Mouse (Mus musculus): ENCODE data around the gene Rab11fip4.

Gene Rab11fip4

DNA sequence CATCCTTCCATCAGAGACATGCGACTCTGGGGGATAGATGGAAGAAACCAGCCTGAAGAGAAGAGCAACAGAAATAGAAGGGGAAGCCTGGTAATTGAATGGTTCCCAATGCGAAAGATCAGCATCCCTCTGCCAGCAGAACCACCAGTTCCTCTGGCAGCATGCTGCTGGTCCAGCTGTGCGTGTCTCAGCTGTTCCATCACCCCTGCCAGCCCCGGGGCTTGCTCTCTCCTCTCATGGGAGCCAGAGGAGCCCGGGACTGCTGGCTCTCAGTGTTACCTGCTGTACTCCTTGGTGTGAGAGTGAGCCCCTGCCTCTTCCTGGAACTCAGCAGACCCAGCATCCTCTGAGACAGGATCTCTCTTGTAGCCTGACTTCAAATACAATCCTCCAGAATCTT, 24.9 kb downstream of the Rab11fip4 start:
- DNase-seq = peak; percentile 32

DNA sequence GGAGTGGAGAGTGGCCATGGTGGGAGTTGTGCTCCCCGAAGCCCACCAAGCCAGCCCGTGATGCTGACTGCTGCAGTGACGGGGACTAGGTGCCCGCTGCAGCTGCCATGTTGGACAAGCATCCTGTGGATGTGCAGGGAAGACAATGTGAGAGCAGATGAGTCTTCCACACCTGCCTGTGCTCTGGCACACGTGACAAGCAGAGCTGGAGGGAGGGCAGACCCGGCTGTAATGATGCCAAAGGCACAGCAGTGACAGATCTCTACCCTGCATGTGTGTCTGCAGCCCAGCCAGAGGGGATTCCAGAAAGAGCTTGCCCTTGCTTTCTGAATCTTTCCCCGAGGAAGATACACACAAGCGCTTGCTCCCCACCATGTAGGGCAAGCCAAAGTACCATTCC, 27.0 kb downstream of the Rab11fip4 start:
- peak; percentile 59 for DNase-seq

DNA sequence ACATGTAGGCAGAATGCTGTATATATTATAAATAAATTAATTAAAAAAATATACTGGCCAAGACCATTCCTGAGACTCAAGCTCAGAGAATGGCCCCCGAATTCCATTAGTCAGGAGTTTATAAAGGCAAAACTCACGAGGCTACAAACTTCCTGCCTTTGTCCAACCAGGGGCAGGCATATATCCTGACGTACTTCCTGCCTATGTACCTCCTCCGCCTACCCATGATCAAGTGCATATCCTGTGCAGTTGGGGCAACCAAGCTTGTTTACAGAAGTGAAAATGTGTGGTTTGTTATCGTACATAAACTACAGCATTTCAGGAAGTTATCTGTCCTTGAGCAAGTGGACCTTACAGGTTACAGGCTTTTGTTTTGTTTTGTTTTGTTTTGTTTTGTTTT, 32.0 kb downstream of the Rab11fip4 start:
- DNase-seq = no peak

DNA sequence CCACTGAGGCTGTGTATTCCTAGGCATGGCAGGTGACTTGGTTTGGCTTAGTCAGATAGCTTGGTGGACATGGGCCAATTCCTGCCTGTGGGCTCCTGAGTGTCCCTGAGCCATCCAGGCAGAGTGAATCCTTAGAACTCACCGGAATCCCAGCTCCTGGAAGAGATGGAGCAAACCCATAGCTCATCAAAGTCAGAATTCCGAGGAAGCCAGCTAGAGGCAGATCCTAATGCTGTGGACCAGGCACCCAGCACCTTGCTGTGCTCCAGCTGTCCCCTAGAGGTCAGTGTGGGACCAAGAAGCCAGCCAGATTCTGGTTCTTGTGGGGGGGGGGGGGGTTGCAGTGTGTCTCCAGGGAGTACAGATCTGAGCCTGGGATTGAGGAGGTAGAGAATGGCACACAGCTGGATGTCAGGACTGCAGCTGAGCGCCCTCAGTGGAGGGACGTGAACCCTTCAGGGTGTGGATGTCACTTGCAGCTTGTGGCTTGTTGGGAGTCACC, 33.8 kb downstream of the Rab11fip4 start:
- DNase-seq = peak; percentile 74

DNA sequence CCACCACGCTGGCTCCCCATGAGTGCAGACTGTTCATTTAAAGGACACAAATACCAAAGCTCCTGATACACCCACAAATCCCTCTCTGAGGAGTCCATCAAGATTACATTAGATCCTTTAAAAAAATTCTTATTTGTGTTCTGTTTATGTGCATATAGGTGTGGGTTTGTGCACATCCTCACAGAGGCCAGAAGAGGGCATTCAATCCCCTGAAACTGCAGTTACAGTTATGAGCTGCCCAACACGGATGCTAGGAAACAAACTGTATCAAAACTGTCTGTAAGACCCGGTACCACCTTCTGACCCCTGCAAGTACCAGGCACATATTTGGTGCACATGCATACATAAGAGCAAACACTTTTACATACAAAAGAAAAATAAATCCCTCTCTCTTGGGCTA, 37.7 kb downstream of the Rab11fip4 start:
- no peak for DNase-seq

DNA sequence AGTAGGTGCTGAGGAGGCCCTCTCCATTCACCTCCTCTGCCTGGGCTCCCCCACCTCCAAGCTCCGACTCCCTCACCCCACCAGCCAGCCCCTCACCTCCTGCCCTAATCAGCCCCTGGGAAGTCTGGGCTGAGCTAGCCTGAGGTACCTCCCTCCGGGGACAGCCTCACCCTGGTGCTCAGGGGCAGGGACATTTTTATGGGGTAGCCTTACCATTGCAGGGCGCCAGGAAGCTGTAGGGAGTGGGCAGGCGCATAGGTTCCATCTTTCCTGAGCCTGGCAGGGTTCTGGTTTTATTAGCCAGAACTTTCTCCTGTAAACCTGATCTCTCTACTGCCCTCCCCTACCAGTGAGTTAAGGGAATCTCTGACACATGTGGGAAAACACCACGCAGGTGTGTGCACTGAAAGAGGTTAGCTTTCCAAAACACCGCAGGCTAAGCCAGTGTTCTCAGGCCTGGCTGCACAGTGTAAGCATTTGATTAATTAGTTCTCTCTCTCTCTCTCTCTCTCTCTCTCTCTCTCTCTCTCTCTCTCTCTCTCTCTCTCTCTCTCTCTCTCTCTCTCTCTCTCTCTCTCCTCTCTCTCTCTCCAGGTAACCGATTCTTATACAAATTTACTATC, 38.9 kb downstream of the Rab11fip4 start:
- DNase-seq = no peak

DNA sequence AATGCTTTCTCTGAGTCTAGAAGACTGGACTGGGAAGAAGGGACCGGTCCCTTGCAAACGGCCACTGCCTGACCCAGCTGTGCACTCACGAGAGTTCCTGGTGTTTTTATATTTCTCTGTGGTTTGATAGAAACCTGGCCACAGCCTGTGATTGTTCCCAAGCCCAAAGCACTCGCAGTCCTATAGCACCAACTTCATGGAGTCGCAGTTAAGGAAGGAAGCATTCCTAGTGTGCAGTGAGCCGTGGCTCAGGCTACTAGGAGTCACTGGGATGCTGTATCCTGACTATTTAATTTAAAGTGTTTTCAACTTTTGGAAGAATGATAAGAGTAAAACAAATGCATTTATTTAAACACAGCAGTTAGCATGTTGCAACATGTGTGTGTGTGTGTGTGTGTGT, 39.5 kb downstream of the Rab11fip4 start:
- no peak for DNase-seq

DNA sequence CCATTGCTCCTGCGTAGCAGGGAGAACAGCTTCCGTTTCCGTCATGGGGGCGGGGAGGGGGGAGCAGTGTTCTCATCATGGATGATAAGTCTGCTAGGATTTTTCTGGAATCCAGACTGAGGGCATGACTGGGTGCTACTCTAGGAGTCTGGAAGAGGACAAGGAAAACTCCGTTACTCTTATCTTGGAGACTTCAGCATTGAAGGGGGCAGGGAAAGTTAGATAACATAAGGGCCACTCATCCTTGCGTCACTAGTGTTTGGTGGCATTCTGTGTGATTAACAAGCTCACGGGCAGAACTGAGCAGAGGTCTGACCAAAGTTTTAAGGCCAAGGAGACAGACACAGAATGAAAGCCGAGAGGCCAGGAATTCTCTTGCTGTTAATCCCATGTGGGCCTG, 42.4 kb downstream of the Rab11fip4 start:
- no peak for DNase-seq

DNA sequence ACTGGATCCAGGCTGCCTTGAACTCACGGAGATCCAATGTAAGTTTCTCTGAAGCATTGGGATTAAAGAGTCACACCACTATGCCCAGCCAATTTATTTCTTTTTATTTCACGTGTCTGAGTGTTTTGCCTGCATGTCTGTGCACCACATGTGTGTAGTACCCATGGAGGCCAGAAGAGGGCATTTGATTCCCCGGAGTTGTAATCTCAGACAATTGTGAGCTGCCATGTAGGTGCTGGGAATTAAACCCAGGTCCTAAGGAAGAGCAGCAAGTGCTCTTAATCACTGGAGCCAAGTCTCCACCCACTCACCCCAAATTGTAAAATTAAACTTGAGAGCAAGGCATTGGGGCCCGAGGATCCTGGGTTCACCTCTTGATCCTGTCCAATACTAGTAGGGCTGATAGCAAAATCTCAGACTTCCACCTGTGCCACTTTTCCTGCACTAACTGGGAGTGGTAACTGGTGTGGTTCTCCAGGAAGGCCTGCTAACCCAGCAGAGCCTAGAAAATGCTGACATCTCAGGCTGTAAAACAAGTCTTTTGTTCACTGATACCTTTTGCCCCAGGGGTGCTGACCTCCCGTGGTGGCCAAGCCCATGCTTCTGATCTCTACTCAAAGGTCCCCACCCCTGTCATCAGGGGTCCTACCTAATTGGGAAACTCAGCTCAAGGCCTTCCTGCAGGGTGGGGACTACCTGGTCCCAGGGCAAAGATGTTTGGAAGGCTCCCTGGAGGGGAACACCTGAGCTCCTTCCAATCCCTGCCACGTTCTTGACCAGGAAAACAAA, 44.8 kb downstream of the Rab11fip4 start:
- DNase-seq = no peak

DNA sequence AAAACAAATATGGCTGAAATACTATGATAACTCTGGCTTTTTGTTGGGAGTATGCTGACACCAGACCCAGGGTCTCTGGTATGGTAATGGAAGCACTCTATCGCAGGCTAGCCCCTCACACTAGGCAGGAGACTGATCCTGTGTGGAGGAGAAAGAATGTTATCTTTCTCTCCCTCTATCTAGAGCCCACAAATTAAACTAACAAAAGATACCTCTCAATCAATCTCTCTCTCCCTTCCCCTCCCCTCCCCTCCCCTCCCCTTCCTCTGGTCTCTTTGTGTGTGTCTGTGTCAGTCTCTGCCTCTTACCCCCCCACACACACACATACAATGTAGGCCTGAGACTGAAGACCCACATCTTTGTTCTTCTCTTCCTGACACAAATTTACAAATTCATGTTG, 45.5 kb downstream of the Rab11fip4 start:
- no peak for DNase-seq

DNA sequence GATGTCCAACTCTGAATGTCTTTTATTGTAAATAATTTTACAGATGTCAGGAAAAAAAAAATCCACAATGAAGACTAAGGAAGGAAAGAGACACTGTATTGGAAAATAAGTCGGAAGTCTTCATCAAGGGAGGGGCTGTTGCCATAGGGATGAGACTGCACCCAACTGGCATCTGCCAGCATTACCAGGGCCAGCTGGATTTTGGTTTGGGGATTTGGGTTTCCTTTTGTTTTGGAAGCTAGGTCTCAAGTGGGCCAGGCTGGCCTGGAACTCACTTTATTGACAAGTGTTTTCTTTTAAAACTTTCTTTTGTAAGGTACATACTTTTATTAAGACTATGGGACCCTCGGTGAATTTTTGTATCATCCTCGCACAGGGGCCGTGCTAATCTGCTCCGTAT, 47.7 kb downstream of the Rab11fip4 start:
- DNase-seq = no peak

DNA sequence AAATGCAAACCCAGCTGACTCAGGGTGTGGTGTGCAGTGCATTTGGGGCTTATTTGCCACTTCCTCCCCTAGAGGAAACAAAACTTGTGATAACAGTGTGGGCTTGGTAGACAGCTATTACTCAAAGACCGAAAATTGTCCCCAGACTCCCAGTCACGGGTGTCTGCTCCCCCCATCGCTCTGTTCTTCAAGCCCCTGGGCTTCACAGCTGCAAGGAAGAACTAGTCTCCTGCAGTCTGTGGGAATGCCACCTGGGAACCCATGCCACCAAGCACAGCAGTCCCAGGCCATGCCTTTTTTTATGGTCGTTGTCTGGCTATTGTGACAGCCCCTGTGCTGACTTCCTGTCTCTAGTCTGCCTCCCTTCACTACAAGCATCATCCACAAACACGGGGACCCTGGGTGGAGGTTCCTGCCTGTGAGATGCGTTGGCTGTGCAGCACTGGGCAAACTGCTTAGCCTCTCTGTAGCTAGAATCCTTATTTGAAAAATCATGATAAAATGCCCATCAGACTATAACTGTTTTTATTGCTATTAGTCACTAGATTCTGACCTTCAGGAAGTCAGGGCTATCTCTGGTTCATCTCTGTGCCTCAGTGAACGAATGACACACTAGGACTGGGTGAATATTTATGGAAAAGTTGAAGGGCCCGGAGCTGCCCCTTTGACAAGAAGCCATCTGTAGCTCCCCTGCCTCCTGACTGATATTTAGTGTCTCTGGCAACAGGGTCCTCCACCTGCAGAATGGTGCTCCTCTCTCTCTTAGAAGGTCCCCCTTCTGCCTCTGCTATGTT, 50.1 kb downstream of the Rab11fip4 start:
- DNase-seq = peak; percentile 67

DNA sequence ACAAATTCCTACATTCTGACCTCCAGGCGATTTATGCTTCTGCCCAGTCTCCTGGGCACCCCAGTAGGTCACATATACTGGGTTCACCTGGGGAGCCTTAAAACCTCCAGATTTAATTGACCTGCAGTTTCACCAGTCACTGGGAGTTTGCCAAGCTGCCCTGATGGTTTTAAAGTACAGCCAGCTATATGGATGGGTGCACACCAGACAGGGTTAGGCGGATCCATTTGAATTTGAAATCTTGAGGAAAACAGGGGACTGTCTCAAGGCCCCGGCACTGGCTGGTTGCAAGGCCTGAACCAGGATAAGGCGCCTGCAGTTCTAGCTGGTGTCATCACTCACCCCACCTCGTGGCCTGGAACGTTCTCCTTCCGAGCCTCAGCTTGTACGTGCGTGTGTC, 52.7 kb downstream of the Rab11fip4 start:
- DNase-seq = no peak

DNA sequence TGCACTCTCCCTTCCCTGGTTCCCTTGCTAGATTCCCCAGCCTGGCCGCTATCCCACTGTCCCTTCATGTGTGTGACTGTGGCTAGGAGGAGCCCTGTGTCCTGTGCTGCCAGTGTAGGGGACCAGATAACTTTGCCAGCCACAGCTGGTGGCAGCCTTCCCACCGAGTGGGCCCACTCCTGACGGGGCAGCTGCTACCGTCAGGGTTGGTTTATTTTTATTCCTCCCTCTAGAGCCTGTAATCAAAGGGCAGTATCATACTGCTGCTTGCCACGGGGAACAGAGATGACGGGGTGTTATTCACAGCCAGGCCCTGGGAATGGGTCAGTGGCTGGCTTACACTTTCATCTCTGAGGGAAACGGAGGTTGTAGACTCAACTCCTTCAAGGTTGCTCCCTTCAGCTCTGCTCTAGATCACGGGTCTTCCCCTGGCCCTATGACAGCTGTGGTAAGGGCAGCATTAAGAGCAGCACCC, 53.7 kb downstream of the Rab11fip4 start:
- DNase-seq = no peak

DNA sequence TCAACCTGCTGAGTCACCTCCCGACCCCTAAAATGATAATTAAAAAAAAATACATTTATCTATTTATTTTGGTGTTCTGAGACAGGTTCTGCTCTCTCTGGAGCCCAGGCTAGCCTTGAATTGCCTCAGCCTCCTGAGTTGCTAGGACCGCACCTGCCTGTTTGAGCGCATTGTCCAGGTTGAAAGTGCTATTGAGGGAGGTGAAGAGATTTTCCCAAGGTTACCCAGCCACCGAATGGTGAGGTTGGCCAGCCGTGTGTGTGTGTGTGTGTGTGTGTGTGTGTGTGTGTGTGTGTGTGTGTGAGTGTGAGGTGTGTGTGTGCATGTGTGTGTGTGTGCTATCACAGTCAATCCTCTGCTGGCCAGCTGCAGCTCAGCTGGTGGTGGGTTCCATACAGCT, 55.0 kb downstream of the Rab11fip4 start:
- no peak for DNase-seq

DNA sequence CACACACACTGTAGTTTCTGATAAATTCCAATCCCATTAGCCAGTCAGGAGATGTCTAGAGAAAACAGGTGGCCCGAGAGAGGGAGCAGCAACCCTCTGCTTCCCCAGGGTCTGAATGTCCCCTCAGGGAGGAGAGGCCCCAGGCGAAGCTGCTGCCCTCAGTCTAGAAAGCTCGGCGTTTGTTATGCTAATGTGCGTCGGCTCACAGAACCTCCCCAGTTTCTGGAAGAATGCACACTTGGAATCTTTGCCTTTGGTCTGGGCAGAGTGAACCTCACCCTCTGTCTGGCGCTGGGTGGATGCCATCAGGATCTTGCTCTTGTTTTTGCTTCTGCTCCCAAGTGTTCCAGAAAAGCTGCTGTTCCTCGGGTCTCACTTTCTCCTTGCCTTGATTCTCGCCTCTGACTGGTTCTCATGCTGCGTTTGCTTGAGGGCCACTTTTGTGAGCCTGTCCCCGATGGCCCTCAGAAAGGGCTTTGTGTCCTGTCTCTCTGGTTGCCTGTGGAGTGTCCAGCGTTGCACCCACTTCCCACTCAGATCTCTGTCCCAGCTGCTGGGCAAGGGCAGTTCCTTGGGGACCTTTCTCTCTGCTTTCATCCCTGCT, 55.6 kb downstream of the Rab11fip4 start:
- no peak for DNase-seq

DNA sequence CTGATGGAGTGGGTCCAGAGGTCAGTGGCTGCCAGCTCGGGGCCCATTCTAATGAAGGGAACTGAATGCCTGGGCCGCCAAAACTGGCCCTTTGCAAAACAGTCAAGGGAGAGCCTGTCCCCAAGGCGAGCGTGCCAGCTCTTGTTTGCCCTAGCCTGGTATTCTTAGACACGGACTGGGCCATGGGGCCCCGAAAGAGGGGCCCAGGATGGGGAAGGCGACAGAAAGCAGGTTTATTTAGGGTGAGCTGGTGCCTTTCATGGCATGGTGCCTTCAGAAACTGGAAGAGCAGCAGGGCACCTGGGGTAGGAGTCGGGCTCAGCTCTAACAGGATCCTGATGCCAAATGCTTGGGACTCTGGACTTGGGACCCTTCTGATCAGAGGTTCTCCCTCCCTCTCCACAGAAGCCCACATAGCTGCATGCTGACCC, 56.1 kb downstream of the Rab11fip4 start:
- no peak for DNase-seq

DNA sequence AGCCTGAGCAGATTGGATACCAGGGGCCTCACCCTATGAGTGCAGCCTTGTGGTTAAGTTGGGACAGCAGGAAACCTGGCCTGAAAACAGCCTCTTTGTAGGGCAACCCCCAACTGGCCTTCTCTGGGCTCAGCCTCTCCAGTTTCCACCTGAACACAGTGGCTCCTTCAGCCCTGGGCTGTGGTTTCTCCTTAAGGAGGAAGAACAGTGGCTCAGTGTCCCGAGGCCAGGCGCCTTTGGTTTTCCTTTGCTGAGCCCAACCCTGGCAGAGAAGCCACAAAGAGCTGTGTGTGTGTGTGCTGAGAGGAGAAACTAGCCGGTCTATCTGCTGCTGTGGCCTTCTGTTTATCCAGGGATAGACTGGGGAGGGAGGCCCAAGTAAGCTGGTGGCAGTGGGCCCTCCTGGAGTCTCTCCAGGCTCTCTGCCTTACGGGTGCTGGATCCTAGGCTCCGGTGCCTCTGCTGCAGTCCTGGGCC, 59.4 kb downstream of the Rab11fip4 start:
- DNase-seq = no peak

DNA sequence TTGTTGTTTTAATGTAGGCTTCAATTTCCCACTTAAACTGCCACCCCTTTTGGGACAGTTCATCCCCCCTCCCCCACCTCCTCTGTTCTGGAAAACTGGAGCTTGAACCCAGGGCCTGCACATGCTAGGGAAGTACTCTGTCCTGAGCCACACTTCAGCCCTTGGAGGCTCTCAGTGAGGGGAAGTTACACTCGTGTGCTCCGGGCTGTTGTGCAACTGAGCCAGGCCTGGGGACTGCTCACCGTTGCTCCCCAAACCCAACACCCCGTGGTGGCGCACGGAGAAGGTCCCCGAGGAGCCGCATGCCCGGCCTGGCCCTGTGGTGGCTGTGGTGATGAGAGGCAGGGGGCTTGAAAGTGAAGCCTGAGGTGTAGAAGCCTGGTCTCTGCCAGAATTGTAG, 61.2 kb downstream of the Rab11fip4 start:
- no peak for DNase-seq

DNA sequence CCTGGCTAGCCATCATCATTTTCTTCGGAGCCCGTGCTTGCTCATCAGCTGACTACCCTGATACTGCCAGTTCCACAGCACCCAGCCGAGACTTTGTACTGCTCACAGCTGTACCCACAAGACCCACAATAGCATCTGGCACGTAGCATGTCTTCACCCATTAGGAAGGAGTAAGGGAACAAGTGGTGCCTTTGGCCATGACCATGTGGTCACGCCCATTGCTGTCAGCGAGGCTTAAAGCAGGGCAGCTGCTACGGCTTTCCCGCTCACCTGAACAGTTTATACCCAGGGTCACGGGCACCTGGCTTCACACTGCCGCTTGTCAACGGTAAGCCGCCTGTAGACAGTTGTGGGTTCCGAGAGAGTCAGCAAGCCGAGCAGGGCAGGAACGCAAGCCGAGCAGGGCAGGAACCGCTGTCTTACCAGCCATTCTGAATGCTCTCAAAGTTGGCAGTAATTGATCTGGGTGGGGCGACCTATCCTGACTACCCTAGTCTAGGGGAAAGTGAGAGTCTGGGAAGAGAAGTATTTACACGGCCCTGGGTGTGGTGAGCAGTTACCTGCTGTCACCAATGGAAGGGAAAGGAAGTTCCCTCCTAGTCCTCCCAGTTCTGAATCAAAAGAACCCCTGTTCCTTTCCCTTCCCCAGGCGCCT, 62.0 kb downstream of the Rab11fip4 start:
- peak; percentile 59 for DNase-seq

DNA sequence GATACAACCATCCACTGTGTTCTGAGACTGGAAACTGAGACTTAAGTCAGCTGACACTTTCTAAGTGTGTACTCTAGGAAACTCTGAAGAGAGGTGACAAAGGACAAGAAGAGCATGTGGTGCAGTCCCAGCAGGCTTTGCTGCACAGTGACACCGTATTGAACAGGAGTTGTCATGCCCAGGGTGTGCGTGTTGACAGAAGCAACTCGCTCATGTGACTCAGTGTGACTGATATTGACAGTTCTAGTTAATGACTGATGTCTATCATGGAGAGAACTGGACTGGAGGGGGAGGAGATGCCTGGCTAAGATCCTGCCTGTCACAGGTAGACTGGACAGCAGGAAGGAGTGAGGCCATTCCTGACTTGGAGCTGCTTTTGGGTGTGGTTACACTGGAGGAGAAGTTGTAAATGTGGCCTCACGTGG, 63.4 kb downstream of the Rab11fip4 start:
- DNase-seq = no peak

DNA sequence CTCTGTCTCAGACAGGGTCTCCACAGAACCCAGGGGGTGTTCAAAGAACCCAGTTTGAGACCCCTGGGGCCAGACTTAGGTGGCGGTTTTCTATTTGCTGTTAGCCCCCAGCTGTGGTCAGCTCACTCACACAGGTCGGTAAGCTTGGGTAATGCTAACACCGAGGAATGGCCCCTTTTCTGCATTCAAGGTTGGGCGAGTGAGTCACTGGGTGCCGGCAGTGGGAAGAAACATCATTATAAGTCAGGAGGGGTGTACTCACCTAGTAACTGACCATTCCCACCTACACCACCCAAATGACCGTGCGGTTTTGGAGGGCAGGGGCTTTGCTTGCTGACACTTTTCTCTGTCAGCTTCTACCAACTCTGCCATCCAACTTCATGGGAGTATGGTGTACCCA, 64.6 kb downstream of the Rab11fip4 start:
- DNase-seq = no peak

Measured in thymus, postnatal 25 days (tissue).